ENCODE assay signal across 9 mouse cellular contexts in genomic region chr7:101374155-101374554, GRCm38 (mm10). TPM values are rescaled to one million over a fixed set of nuclear protein-coding genes. Genes with fewer than 3 reads are reported as not detected.
A peak's percentile ranks its signal among the peaks of the same experiment; 100 is the strongest.
DNase-seq lines count a peak whose midpoint lies in the region; ATAC-seq and TF ChIP-seq lines count a peak whose summit lies in the region.
"Had no signal": no experiment of that assay in that cellular context is flagged by ENCODE, and none has a peak within 500 bp of the region (broad histone marks: within the 10 kb centered on the region; RNA-seq: fewer than 3 reads in every experiment).

No protein-coding gene starts in this region.

- H3K27ac ChIP-seq in midbrain, embryonic 11.5 days (ENCODE audit: low read depth, low read length) = no peak overlapping the region
- no peak overlapping the region for H3K27ac ChIP-seq in midbrain, embryonic 10.5 days (replicated peaks)
- no peak overlapping the region for H3K27ac ChIP-seq in limb, embryonic 14.5 days (replicated peaks; ENCODE audit: low read depth, low read length)

- TF ChIP-seq POLR2A in limb, embryonic 14.5 days (IDR thresholded peaks at IDR 0.05; ENCODE audit: borderline replicate concordance, extremely low read depth, insufficient read depth, insufficient read length) = no peak

- H3K9ac ChIP-seq in midbrain, embryonic 11.5 days (ENCODE audit: low read length) = no peak overlapping the region
- H3K9ac ChIP-seq in limb, embryonic 14.5 days (ENCODE audit: low read depth, low read length, severe bottlenecking) = no peak overlapping the region

- DNase-seq in gastrocnemius, adult 18-20 months (ENCODE audit: low spot score) = peak; percentile 57
- no peak for DNase-seq in gastrocnemius, postnatal 10 days
- peak; percentile 88 for DNase-seq in midbrain, embryonic 11.5 days (ENCODE audit: low spot score, missing footprints)
- no peak for DNase-seq in midbrain, embryonic 10.5 days (ENCODE audit: low spot score)
- DNase-seq in embryo, embryonic 9.5 days (ENCODE audit: extremely low spot score) = peak; percentile 57
- DNase-seq in limb, embryonic 14.5 days (ENCODE audit: low spot score) = peak; percentile 85
- DNase-seq in telencephalon, adult 2 months (ENCODE audit: low read depth, low spot score) = peak; percentile 67
- no peak for DNase-seq in testis, postnatal 10 days (ENCODE audit: low spot score)

- no peak overlapping the region for H3K4me2 ChIP-seq in midbrain, embryonic 11.5 days
- no peak overlapping the region for H3K4me2 ChIP-seq in limb, embryonic 14.5 days (replicated peaks; ENCODE audit: low read depth, low read length, severe bottlenecking)

- no peaks in the 10 kb centered on the region for H3K36me3 ChIP-seq in midbrain, embryonic 11.5 days (ENCODE audit: control insufficient read depth, insufficient read depth, low read length)
- H3K36me3 ChIP-seq in midbrain, embryonic 10.5 days = no peaks in the 10 kb centered on the region
- H3K36me3 ChIP-seq in limb, embryonic 14.5 days (ENCODE audit: control insufficient read depth, insufficient read depth, low read length) = no peaks in the 10 kb centered on the region

- no peaks in the 10 kb centered on the region for H3K27me3 ChIP-seq in midbrain, embryonic 11.5 days (ENCODE audit: control insufficient read depth, insufficient read depth, low read length)
- H3K27me3 ChIP-seq in midbrain, embryonic 10.5 days (ENCODE audit: low read depth, poor library complexity, severe bottlenecking) = no peaks in the 10 kb centered on the region
- H3K27me3 ChIP-seq in limb, embryonic 14.5 days (ENCODE audit: control insufficient read depth, insufficient read depth, low read length) = no peaks in the 10 kb centered on the region

- H3K4me3 ChIP-seq in midbrain, embryonic 11.5 days (ENCODE audit: low read depth, low read length) = no peak overlapping the region
- H3K4me3 ChIP-seq in midbrain, embryonic 10.5 days = no peak overlapping the region
- no peak overlapping the region for H3K4me3 ChIP-seq in limb, embryonic 14.5 days (replicated peaks; ENCODE audit: low read length)

- H3K4me1 ChIP-seq in midbrain, embryonic 11.5 days (ENCODE audit: control insufficient read depth, insufficient read depth, low read length) = no peaks in the 10 kb centered on the region
- peaks cover 16% of the 10 kb centered on the region for H3K4me1 ChIP-seq in midbrain, embryonic 10.5 days
- no peaks in the 10 kb centered on the region; the same call in 1 of the 2 replicates for H3K4me1 ChIP-seq in limb, embryonic 14.5 days (ENCODE audit: control insufficient read depth, insufficient read depth, low read length)

- ATAC-seq in midbrain, embryonic 11.5 days (ENCODE audit: low FRiP score) = 0 out of 2 replicates have a peak, but pooled peaks have one; percentile 68
- no peak for ATAC-seq in limb, embryonic 14.5 days (ENCODE audit: low FRiP score, low read depth)

- H3K9me3 ChIP-seq in midbrain, embryonic 11.5 days (ENCODE audit: control insufficient read depth, low read length) = no peaks in the 10 kb centered on the region
- no peaks in the 10 kb centered on the region for H3K9me3 ChIP-seq in midbrain, embryonic 10.5 days (replicated peaks)
- no peaks in the 10 kb centered on the region for H3K9me3 ChIP-seq in limb, embryonic 14.5 days (ENCODE audit: control insufficient read depth, low read length)

RNA-seq across cellular contexts. Expression of gene Arap1, which starts 26.3 kb away (rescaled TPM):
- total RNA-seq in gastrocnemius, adult 18-20 months (2021) = 10 to 100 TPM; 18.6 to 21.4 TPM
- total RNA-seq in gastrocnemius, postnatal 10 days (2021) = 10 to 100 TPM; 23.1 to 32.4 TPM
- 10.8 and 11.2 TPM in 2 replicates for polyA plus RNA-seq in midbrain, embryonic 11.5 days (2014; fragmentation: Nextera tagmentation; extraction: Ambion mirVana)
- 13.6 and 16.3 TPM in 2 replicates for polyA plus RNA-seq in midbrain, embryonic 10.5 days (2016; fragmentation: Nextera tagmentation; extraction: Ambion mirVana)
- polyA plus RNA-seq in limb, embryonic 14.5 days (2012; rRNA removed) = 92.6 and 99.2 TPM in 2 replicates
- polyA plus RNA-seq in limb, embryonic 14.5 days (2014; fragmentation: Nextera tagmentation; extraction: Ambion mirVana) = 77.1 and 87.3 TPM in 2 replicates

RNA-seq across cellular contexts. Expression of gene Gm45837, which starts 36.5 kb away (rescaled TPM):
- total RNA-seq in gastrocnemius, adult 18-20 months (2021) = not detected
- total RNA-seq in gastrocnemius, postnatal 10 days (2021) = 1 to 10 TPM in 1 of 2 experiments, not detected in 1; 4.7 TPM
- polyA plus RNA-seq in midbrain, embryonic 11.5 days (2014; fragmentation: Nextera tagmentation; extraction: Ambion mirVana) = not detected in 2 replicates
- 3.0 TPM in 1 of 2 replicates, not detected in the other for polyA plus RNA-seq in midbrain, embryonic 10.5 days (2016; fragmentation: Nextera tagmentation; extraction: Ambion mirVana)
- 0.41 and 0.93 TPM in 2 replicates for polyA plus RNA-seq in limb, embryonic 14.5 days (2012; rRNA removed)
- polyA plus RNA-seq in limb, embryonic 14.5 days (2014; fragmentation: Nextera tagmentation; extraction: Ambion mirVana) = 7.5 and 8.8 TPM in 2 replicates
- polyA plus RNA-seq: gonadal fat pad, adult 2 months had no signal

RNA-seq across cellular contexts. Expression of gene Pde2a, which starts 47.3 kb away (rescaled TPM):
- total RNA-seq in gastrocnemius, adult 18-20 months (2021) = 10 to 100 TPM; 21.0 to 23.0 TPM
- total RNA-seq in gastrocnemius, postnatal 10 days (2021) = 10 to 100 TPM; 48.2 to 48.4 TPM
- polyA plus RNA-seq in midbrain, embryonic 11.5 days (2014; fragmentation: Nextera tagmentation; extraction: Ambion mirVana) = 11.1 and 13.0 TPM in 2 replicates
- 11.9 and 13.4 TPM in 2 replicates for polyA plus RNA-seq in midbrain, embryonic 10.5 days (2016; fragmentation: Nextera tagmentation; extraction: Ambion mirVana)
- polyA plus RNA-seq in limb, embryonic 14.5 days (2012; rRNA removed) = 11.8 and 12.7 TPM in 2 replicates
- polyA plus RNA-seq in limb, embryonic 14.5 days (2014; fragmentation: Nextera tagmentation; extraction: Ambion mirVana) = 4.9 and 10.5 TPM in 2 replicates

RNA-seq across cellular contexts. Expression of gene Stard10, which starts 57.3 kb away (rescaled TPM):
- 10 to 100 TPM; 40.4 to 41.1 TPM for total RNA-seq in gastrocnemius, adult 18-20 months (2021)
- 10 to 100 TPM; 16.0 to 16.3 TPM for total RNA-seq in gastrocnemius, postnatal 10 days (2021)
- 5.3 and 5.7 TPM in 2 replicates for polyA plus RNA-seq in midbrain, embryonic 11.5 days (2014; fragmentation: Nextera tagmentation; extraction: Ambion mirVana)
- 5.0 and 7.3 TPM in 2 replicates for polyA plus RNA-seq in midbrain, embryonic 10.5 days (2016; fragmentation: Nextera tagmentation; extraction: Ambion mirVana)
- polyA plus RNA-seq in limb, embryonic 14.5 days (2012; rRNA removed) = 26.3 and 28.1 TPM in 2 replicates
- 30.7 and 32.1 TPM in 2 replicates for polyA plus RNA-seq in limb, embryonic 14.5 days (2014; fragmentation: Nextera tagmentation; extraction: Ambion mirVana)

Comparison
In these comparisons a context has a peak if more than half of its experiments do, and no peak if none do; other contexts are left out.
1. DNase-seq: peak in gastrocnemius, adult 18-20 months (single experiment), midbrain, embryonic 11.5 days (single experiment), embryo, embryonic 9.5 days (single experiment), limb, embryonic 14.5 days (single experiment) and telencephalon, adult 2 months (single experiment); none in gastrocnemius, postnatal 10 days (single experiment), midbrain, embryonic 10.5 days (single experiment) and testis, postnatal 10 days (single experiment).